Mouse (Mus musculus) megakaryocyte, adult 5-6 weeks (primary cell): ENCODE measurements at regions not wholly inside any gene's neighbourhood (a gene's known extent, or its start where the extent isn't known, plus 50 kb on each side); places are given as distances from the start of the nearest gene placed in this dataset.

ENCODE experiments used
- ATAC-seq: 2 replicates; pipeline ENCODE4 v1.8.0; 2016; ENCODE audit warnings: mild to moderate bottlenecking, inconsistent platforms; ENCODE audit not compliant: poor library complexity, severe bottlenecking

- ATAC-seq, result no peak
Measured at GRCm38 (mm10) chr13:71158300-71158860, 316.8 kb upstream of the Adamts16 start.

GRCm38 (mm10) chr13:71157656-71158299 lies 316.2 kb upstream of the Adamts16 start:
- no peak for ATAC-seq

DNA sequence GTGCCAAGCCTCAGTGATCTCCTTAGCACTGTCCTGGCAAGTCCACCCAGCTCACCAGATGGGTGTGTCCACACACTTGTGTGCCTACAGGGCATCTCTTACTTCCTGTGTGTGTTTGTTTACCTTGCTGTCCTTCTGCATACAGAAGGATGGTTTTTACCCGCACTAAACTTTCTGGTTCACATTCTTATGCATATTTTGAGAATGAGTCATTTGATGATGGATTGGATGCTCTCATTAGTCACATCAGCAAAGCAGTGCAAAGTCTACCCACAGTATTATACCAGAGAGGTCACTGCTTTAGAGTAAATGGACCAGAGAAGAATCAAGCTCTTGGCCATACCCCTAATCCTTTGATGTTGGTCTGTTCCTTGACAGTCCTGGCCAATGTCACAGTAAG lies 308.5 kb upstream of the Adamts16 start:
- ATAC-seq, result no peak

- ATAC-seq, result no peak
Measured at GRCm38 (mm10) chr13:71149303-71149696, 307.7 kb upstream of the Adamts16 start.

DNA sequence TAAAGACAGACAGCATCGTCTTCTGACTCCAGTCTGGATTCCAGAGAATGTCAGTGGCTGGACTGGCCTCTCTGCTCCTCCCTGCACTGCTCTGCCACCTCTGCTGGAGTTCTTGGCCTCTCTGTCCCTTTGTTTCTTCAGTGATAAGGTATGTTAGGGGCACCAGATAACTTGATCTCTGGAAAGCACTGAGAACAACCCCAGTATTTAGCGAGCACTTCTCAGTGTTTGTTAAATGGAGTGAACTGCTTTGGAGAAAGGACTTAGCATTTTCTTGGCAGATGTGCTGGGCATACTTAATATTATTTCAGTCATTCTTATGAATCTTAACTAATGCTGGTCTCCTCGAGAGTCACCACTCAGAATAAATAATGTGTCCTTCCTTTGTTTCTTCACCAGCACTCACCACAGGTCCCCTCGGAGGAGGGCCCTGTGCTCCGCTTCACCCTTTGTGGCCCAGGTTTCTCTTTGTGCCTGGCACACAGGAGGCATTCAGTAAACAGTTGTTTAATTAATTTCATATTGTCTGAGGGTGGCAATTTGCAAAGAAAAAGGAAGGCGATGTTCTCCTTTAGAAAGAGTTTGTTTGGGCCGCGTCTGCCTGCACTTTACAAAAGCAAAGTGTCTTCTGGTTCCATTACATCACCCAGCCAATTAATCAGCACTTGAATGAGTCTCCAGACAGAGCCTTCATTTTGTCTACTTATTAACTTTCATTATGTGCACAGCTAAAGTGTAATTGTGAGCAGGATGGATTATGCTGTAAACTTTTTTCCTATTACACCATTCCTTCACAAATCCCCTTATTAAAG lies 307.1 kb upstream of the Adamts16 start:
- ATAC-seq, result no peak

DNA sequence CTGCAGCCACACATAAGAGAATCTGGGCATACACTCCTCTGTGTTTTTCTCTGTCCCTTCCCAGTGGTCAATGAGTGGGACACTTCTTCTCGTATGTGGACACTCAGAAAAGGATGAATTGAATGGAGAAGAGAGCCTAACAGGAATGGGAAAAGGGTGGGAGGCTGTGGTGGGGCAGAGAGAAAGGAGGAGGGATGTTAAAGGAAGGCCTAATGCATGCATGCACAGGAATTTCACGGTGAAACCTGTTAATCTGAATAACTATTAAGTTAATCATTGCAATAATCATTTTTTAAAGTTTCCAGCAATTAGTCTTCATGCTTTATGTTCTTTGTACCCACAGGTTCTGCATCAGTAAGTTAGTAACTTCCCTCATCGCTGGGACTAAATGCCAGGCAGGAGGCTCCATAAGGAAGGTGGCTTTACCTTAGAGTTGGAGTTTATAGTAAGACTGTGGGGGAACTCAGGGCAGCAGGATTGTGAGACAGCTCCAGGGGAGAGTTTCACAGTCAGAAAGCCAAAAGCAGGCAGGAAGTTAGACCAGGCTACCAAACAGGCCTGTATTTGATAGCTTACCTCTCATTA lies 305.3 kb upstream of the Adamts16 start:
- no peak for ATAC-seq

DNA sequence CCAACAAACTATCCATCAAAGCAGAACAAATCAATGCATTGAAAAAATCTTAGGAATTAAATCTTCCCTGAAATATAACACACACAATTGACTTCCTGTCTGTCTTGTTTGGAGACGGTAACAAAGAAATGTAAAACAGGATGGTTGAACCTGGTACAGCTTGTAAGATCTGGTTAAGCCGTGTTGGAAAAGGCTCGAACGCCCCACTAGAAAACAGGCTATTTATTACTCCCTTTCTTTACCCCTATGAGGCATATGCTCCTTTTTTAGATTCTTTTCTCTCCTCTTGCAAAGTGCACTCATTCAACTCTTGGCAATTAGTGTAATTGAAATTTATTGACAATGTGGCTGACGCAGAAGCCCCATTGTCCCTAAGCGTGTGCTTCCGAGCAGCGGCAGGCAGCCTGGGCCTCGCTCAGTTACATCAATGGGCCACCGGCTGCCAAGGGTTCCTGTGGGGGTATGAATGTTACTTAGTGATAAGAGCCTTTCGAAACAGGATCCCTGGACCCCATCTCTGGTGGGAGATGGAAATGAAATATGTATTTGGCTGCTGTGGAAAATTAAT lies 297.2 kb upstream of the Adamts16 start:
- no peak for ATAC-seq

DNA sequence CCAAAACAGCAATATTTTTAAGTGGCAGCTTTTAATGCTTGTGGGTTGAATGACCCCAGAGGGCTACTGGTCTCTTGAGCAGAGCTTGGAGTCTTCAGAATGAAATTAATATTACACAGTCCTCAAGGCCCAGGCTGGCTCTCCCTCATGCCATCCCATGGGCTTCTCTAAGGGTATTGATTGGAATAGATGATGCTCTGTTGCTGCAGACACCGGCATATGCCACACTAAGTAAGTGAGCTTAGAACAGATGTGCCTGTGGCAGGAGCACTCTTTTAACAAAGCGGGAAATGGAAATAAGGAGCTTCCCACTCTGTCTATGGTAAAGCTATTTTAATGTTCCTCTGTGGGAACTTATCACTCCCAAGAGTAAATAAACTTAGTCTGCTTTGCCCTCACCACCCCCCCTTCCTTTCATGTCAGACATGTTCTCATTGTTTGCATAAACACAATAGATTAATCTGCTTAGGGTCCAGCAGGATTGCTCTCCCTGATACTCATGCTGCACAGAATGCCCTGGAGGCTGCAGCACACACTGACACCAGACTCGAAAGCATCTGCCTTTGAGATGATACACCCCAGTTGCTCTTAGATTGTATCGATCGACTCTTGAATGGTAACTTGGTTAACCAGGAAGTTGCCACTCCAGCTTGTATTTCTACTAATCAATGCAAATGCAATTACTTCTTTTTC lies 294.5 kb upstream of the Adamts16 start:
- ATAC-seq, result no peak

GRCm38 (mm10) chr13:71121484-71121883 lies 279.9 kb upstream of the Adamts16 start:
- no peak for ATAC-seq

GRCm38 (mm10) chr13:71108175-71108574 lies 266.6 kb upstream of the Adamts16 start:
- ATAC-seq, result no peak

GRCm38 (mm10) chr13:71105229-71105838 lies 263.7 kb upstream of the Adamts16 start:
- no peak for ATAC-seq

GRCm38 (mm10) chr13:71104419-71105228 lies 263.0 kb upstream of the Adamts16 start:
- ATAC-seq, result no peak

DNA sequence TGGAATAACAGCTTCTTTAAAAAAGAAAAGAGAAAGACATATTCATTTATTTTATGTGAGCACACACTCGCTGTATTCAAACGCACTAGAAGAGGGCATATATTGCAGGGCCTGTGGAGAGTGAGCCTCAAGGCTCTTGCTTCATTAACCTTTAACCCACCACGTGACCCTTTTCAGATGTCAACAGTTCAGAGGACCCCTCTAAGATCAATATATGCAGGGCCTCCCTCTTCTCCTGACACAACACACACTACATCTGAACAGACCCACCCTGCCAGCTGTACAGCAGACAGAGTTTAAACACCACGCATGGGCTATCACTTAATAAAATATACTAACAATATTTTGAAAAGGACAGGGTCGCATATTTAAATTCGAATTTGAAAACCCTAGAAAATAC lies 242.7 kb upstream of the Adamts16 start:
- no peak for ATAC-seq

DNA sequence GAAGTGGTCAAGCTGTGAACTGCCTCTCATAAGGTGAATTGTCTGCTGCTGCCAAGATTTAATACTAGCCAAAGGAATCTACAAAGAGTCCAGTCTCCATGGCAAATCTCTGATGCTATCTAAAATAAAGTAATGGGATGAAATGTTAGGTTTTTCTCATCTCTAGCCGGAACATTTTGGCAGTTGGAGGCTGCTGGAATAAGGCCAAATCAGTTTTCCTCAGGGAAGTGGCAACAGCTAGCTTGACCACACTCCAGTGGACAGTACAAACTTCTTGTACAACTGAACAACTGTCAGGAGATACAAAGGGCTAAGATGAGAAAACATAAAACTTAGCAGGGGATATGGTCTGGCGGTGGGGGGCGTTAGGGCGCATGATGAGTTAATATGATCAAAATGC lies 234.3 kb upstream of the Adamts16 start:
- ATAC-seq, result no peak

DNA sequence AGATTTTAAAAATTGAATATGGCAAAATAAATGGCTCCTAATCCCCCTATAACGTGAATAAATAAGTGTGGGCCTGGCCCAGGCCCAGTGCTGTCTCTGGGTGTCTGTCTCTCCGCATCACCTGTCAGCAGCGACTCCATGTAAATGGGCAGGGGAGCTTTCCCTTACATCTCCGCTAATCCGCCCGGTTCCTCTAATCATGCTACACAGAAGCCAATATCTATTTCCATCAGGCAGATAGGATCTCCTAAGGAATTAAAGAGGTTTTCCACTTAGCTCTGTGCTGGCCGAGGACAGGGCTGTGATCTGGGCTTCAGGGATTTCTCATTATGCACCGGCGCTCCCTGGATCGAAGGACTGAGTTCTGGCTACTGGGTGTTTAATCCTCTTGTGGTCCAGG lies 232.4 kb upstream of the Adamts16 start:
- no peak for ATAC-seq

DNA sequence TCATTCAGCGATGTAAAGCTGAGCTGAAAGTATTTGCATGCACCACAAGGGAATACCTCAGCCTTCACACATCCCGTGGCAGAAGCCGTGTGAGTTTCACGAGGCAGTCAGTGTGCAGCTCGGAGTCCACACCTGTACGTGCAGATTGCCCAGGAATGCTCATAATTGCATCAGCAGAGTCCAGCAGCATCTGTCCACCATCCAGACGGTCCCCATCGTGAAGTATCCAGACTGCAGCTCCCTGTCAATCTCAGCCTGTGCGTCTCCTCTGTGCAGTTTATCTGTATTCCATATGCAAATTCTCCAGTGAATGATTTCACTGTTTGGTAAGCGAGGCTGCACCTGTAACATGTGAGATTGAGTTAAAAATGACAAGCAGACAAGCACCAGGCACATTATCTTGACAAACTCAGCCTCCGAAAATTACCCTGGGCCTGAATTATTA lies 227.2 kb upstream of the Adamts16 start:
- no peak for ATAC-seq

DNA sequence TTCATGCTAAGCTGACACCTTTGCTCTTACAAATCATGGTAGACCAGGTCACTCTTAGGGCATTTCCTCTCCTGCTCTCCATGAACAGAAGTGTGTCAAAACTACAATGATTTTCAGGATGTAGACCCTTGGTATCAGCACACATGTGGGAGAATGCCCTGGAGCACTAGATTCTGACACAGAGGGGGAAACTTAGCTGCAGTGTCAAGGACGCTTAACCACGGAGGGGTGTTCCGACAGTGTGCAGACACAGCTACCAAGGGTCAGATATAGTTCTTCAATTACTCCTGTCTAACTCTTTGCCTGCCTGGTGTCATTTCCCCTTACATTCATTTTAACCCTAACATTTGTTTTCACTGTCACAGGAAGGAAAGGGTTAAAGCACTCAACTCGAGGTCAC lies 226.4 kb upstream of the Adamts16 start:
- no peak for ATAC-seq

GRCm38 (mm10) chr13:71065568-71065967 lies 224.0 kb upstream of the Adamts16 start:
- no peak for ATAC-seq

- no peak for ATAC-seq
Measured at GRCm38 (mm10) chr13:71064590-71065307, 223.1 kb upstream of the Adamts16 start.
